Mouse (Mus musculus) stomach, embryonic 16.5 days (tissue): ENCODE measurements around the gene Wipf1. TPM values are rescaled to one million over a fixed set of nuclear protein-coding genes. Genes with fewer than 3 reads are reported as not detected.

Experiments used
- ATAC-seq: fragments of 200-750 bp; cut with Nextera tagmentation; 2 replicates; pipeline ENCODE4 v1.8.0; 2017; ENCODE audit warnings: moderate number of reproducible peaks, moderate TSS enrichment; ENCODE audit not compliant: insufficient read depth, low FRiP score
- H3K27ac ChIP-seq: fragments of 300-500 bp; sonication (generic); 2 replicates; pipeline ENCODE4 v1.5.1; 2014; ENCODE audit warnings: low read length
- H3K27me3 ChIP-seq: fragments of 300-500 bp; sonication (generic); 2 replicates; pipeline ENCODE4 v1.6.1; 2014; ENCODE audit warnings: low read length, control low read depth, mixed read lengths; ENCODE audit not compliant: control insufficient read depth, insufficient read depth
- H3K36me3 ChIP-seq: fragments of 300-500 bp; sonication (generic); 2 replicates; pipeline ENCODE4 v1.6.1; 2014; ENCODE audit warnings: low read length; ENCODE audit not compliant: control insufficient read depth, insufficient read depth
- H3K4me1 ChIP-seq: fragments of 300-500 bp; sonication (generic); 2 replicates; pipeline ENCODE4 v1.6.1; 2014; ENCODE audit warnings: low read length, control low read depth, mixed read lengths; ENCODE audit not compliant: control insufficient read depth, insufficient read depth
- H3K4me2 ChIP-seq: fragments of 300-500 bp; sonication (generic); 2 replicates; pipeline ENCODE4 v1.6.1; 2014; ENCODE audit warnings: low read depth, low read length, mixed read lengths
- H3K4me3 ChIP-seq: fragments of 300-500 bp; sonication (generic); replicated peaks from 2 replicates; pipeline ENCODE4 v1.5.1; 2014; ENCODE audit warnings: mild to moderate bottlenecking, low read length
- H3K9ac ChIP-seq: fragments of 300-500 bp; sonication (generic); 2 replicates; pipeline ENCODE4 v1.6.1; 2014; ENCODE audit warnings: low read length
- H3K9me3 ChIP-seq: fragments of 300-500 bp; sonication (generic); replicated peaks from 2 replicates; pipeline ENCODE4 v1.6.1; 2016; ENCODE audit warnings: low read length, control low read depth; ENCODE audit not compliant: control insufficient read depth
- WGBS: fragments of 180-500 bp; shearing (Covaris S2); extraction: QIAGEN DNeasy Blood & Tissue Kit; methylation state at CpG from one replicate; pipeline ENCODE4 v1.1.7; 2014; 5-methylcytosine and 5-hydroxymethylcytosine counted together
- polyA plus RNA-seq: library from polyadenylated mRNA; unstranded; fragments of >200 nt; fragmentation: Nextera tagmentation; extraction: Ambion mirVana; gene quantifications from 2 replicates; pipeline ENCODE4 v1.2.1, GENCODE M21; 2015

Gene Wipf1
- polyA plus RNA-seq, 1 experiment from 2014 or later: 7.0 TPM

GRCm38 (mm10) chr2:73472130-73472529, 57.4 kb downstream of the Wipf1 start:
- 96% methylated on average over 2 of the region's 2 CpGs for WGBS
- no peak overlapping the region for H3K9ac ChIP-seq
- no peaks in the 10 kb centered on the region for H3K36me3 ChIP-seq
- H3K4me3 ChIP-seq: no peak overlapping the region
- H3K27ac ChIP-seq: no peak overlapping the region
- H3K9me3 ChIP-seq: no peaks in the 10 kb centered on the region
- 0 out of 2 replicates have a peak, but pooled peaks cover 4% of the 10 kb centered on the region for H3K4me1 ChIP-seq
- H3K27me3 ChIP-seq: no peaks in the 10 kb centered on the region
- no peak overlapping the region for H3K4me2 ChIP-seq
- ATAC-seq: no peak

GRCm38 (mm10) chr2:73470146-73470630, 59.3 kb downstream of the Wipf1 start:
- Histone ChIP-seq H3K27me3 (no peaks in the 10 kb centered on the region), H3K4me2 (no peak overlapping the region), H3K9ac (no peak overlapping the region), H3K36me3 (no peaks in the 10 kb centered on the region), H3K9me3 (no peaks in the 10 kb centered on the region), H3K4me1 (no peaks in the 10 kb centered on the region), H3K27ac (no peak overlapping the region), H3K4me3 (no peak overlapping the region)
- WGBS: 84% methylated on average over 10 of the region's 10 CpGs
- no peak for ATAC-seq

- Histone ChIP-seq H3K36me3 (no peaks in the 10 kb centered on the region), H3K9ac (no peak overlapping the region), H3K4me2 (no peak overlapping the region), H3K27me3 (no peaks in the 10 kb centered on the region), H3K4me3 (no peak overlapping the region), H3K27ac (no peak overlapping the region), H3K9me3 (no peaks in the 10 kb centered on the region), H3K4me1 (no peaks in the 10 kb centered on the region)
- WGBS: 88% methylated on average over 6 of the region's 6 CpGs
- ATAC-seq: no peak
These were observed 60.0 kb downstream of the Wipf1 start for GRCm38 (mm10) chr2:73469552-73469951.

- Histone ChIP-seq H3K9me3 (no peaks in the 10 kb centered on the region), H3K4me3 (no peak overlapping the region), H3K27me3 (no peaks in the 10 kb centered on the region), H3K4me1 (no peaks in the 10 kb centered on the region), H3K36me3 (no peaks in the 10 kb centered on the region), H3K27ac (no peak overlapping the region), H3K9ac (no peak overlapping the region), H3K4me2 (no peak overlapping the region)
- no peak for ATAC-seq
- 87% methylated on average over 5 of the region's 5 CpGs for WGBS
These were observed 60.5 kb downstream of the Wipf1 start for GRCm38 (mm10) chr2:73468993-73469392.

- H3K27ac ChIP-seq: no peak overlapping the region
- H3K27me3 ChIP-seq: no peaks in the 10 kb centered on the region
- peaks cover 5% of the 10 kb centered on the region; the same call in 1 of the 2 replicates for H3K4me1 ChIP-seq
- H3K36me3 ChIP-seq: no peaks in the 10 kb centered on the region
- no peaks in the 10 kb centered on the region for H3K9me3 ChIP-seq
- no peak for ATAC-seq
- H3K4me2 ChIP-seq: no peak overlapping the region
- H3K9ac ChIP-seq: no peak overlapping the region
- H3K4me3 ChIP-seq: no peak overlapping the region
- 74% methylated on average over 7 of the region's 7 CpGs for WGBS
These were observed 62.3 kb downstream of the Wipf1 start for GRCm38 (mm10) chr2:73467071-73467851.

GRCm38 (mm10) chr2:73466481-73466880, 63.1 kb downstream of the Wipf1 start:
- WGBS: 92% methylated on average over 10 of the region's 10 CpGs
- Histone ChIP-seq H3K27me3 (no peaks in the 10 kb centered on the region), H3K27ac (no peak overlapping the region), H3K36me3 (no peaks in the 10 kb centered on the region), H3K9ac (no peak overlapping the region), H3K4me1 (peaks cover 5% of the 10 kb centered on the region; the same call in 1 of the 2 replicates), H3K9me3 (no peaks in the 10 kb centered on the region), H3K4me2 (no peak overlapping the region), H3K4me3 (no peak overlapping the region)
- no peak for ATAC-seq

GRCm38 (mm10) chr2:73463431-73464194, 65.9 kb downstream of the Wipf1 start:
- H3K9ac ChIP-seq: no peak overlapping the region
- H3K9me3 ChIP-seq: no peaks in the 10 kb centered on the region
- 26% methylated on average over 7 of the region's 7 CpGs for WGBS
- H3K4me1 ChIP-seq: peaks cover 5% of the 10 kb centered on the region; the same call in 1 of the 2 replicates
- no peaks in the 10 kb centered on the region for H3K27me3 ChIP-seq
- no peaks in the 10 kb centered on the region for H3K36me3 ChIP-seq
- no peak overlapping the region for H3K4me3 ChIP-seq
- peak overlapping the region; percentile 19; the same call in 1 of the 2 replicates for H3K4me2 ChIP-seq
- no peak for ATAC-seq
- peak overlapping the region; percentile 24; the same call in 1 of the 2 replicates for H3K27ac ChIP-seq

- no peaks in the 10 kb centered on the region for H3K36me3 ChIP-seq
- WGBS: 78% methylated on average over 12 of the region's 12 CpGs
- H3K9me3 ChIP-seq: no peaks in the 10 kb centered on the region
- no peak for ATAC-seq
- no peak overlapping the region for H3K4me2 ChIP-seq
- H3K4me1 ChIP-seq: peaks cover 5% of the 10 kb centered on the region; the same call in 1 of the 2 replicates
- no peaks in the 10 kb centered on the region for H3K27me3 ChIP-seq
- H3K4me3 ChIP-seq: no peak overlapping the region
- no peak overlapping the region for H3K27ac ChIP-seq
- no peak overlapping the region for H3K9ac ChIP-seq
These were observed 66.7 kb downstream of the Wipf1 start for GRCm38 (mm10) chr2:73462757-73463339.

GRCm38 (mm10) chr2:73462265-73462664, 67.3 kb downstream of the Wipf1 start:
- H3K4me3 ChIP-seq: no peak overlapping the region
- no peak overlapping the region for H3K4me2 ChIP-seq
- no peaks in the 10 kb centered on the region for H3K27me3 ChIP-seq
- ATAC-seq: no peak
- H3K27ac ChIP-seq: no peak overlapping the region
- no peaks in the 10 kb centered on the region for H3K9me3 ChIP-seq
- no peak overlapping the region for H3K9ac ChIP-seq
- no peaks in the 10 kb centered on the region for H3K36me3 ChIP-seq
- WGBS: 67% methylated on average over 2 of the region's 2 CpGs
- H3K4me1 ChIP-seq: peaks cover 5% of the 10 kb centered on the region; the same call in 1 of the 2 replicates
